Mouse (Mus musculus): ENCODE results near the gene Ankrd27.

DNA sequence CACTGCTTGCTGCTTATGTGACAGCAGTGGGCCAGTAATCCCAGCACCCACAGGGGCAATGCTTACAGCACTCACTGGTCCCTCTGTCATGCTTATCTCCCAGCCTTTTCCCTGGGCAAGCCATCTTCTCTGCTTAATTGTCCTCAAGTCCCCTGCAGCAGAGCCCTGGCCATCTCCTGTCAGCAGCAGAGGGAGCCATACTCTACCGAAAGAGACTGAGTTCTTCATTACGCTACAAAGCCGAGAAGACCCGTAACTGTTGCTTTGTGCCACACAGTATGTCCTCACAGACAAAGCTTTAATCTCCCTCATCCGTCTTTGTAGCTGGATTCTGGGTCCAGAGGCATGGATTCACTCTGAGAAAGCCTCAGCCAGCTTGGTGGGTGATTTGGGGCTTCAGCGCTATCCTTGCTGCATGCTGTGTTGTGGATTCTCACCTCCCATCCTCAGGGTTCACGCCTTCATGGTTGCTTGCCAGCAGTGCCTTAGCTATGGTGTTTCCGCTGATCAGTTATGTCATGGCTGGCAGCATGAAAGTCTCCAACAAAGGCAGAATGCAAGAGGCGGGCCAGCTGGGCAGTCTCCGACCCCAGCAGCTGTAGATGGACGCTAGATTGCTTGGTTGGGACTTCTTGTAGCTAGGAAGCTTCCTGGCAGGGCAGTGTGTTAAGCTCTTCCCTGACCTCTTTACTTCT lies 64.8 kb downstream of the Ankrd27 start:
- TF ChIP-seq POLR2A (IDR thresholded peaks at IDR 0.05; ENCODE audit: control insufficient read depth, extremely low read depth, insufficient read depth, low read length, poor library complexity) (no peak), CTCF (IDR thresholded peaks at IDR 0.05; ENCODE audit: borderline replicate concordance, control insufficient read depth, extremely low read depth, insufficient read depth, low read length, poor library complexity) (no peak)
